Mouse (Mus musculus): ENCODE data around the gene Dmrt2.

The Dmrt2 gene

GRCm38 (mm10) chr19:25672101-25672950, at the start of gene Dmrt2:
Dmrt2 (plus strand) TSS chr19:25672411.
- peak; percentile 58 for DNase-seq

GRCm38 (mm10) chr19:25628490-25628889, 43.7 kb upstream of the Dmrt2 start:
- peak; percentile 73 for DNase-seq

- no peak for DNase-seq
These were observed 37.1 kb upstream of the Dmrt2 start for GRCm38 (mm10) chr19:25635119-25635518.

- peak; percentile 74 for DNase-seq
These were observed 36.5 kb upstream of the Dmrt2 start for GRCm38 (mm10) chr19:25635622-25636244.

- no peak for DNase-seq
These were observed 33.3 kb upstream of the Dmrt2 start for GRCm38 (mm10) chr19:25638766-25639361.

- no peak for DNase-seq
These were observed 30.4 kb upstream of the Dmrt2 start for GRCm38 (mm10) chr19:25641786-25642185.

- no peak for DNase-seq
These were observed 25.1 kb upstream of the Dmrt2 start for GRCm38 (mm10) chr19:25647136-25647535.

- DNase-seq = no peak
These were observed 23.5 kb upstream of the Dmrt2 start for GRCm38 (mm10) chr19:25648701-25649100.

GRCm38 (mm10) chr19:25650474-25650873, 21.7 kb upstream of the Dmrt2 start:
- DNase-seq = no peak

- DNase-seq = no peak
These were observed 19.7 kb upstream of the Dmrt2 start for GRCm38 (mm10) chr19:25652560-25652959.

- no peak for DNase-seq
These were observed 18.0 kb upstream of the Dmrt2 start for GRCm38 (mm10) chr19:25654034-25654749.

- no peak for DNase-seq
These were observed 6.5 kb upstream of the Dmrt2 start for GRCm38 (mm10) chr19:25665486-25666339.

GRCm38 (mm10) chr19:25667836-25668235, 4.4 kb upstream of the Dmrt2 start:
- no peak for DNase-seq

- DNase-seq = no peak
These were observed 2.5 kb upstream of the Dmrt2 start for GRCm38 (mm10) chr19:25669593-25670248.

GRCm38 (mm10) chr19:25670571-25671285, 1.5 kb upstream of the Dmrt2 start:
- DNase-seq = no peak

- DNase-seq = no peak
These were observed 530 bp upstream of the Dmrt2 start for GRCm38 (mm10) chr19:25671681-25672080.

GRCm38 (mm10) chr19:25673224-25674055, 1.2 kb downstream of the Dmrt2 start:
- peak; percentile 34 for DNase-seq

- no peak for DNase-seq
These were observed 1.8 kb downstream of the Dmrt2 start for GRCm38 (mm10) chr19:25674056-25674420.

- DNase-seq = no peak
These were observed 2.5 kb downstream of the Dmrt2 start for GRCm38 (mm10) chr19:25674744-25675143.

GRCm38 (mm10) chr19:25675866-25676440, 3.7 kb downstream of the Dmrt2 start:
- no peak for DNase-seq
